In genomic region chr13:35739473-35739872, GRCm38 (mm10) we compare ENCODE assay signal across 26 mouse cellular contexts.
DNase-seq lines count a peak whose midpoint lies in the region; ATAC-seq and TF ChIP-seq lines count a peak whose summit lies in the region.
"Had no signal": no experiment of that assay in that cellular context is flagged by ENCODE, and none has a peak within 500 bp of the region (broad histone marks: within the 10 kb centered on the region; RNA-seq: fewer than 3 reads in every experiment).

No protein-coding gene starts in this region.

- H3K27me3 ChIP-seq in liver, embryonic 12.5 days (replicated peaks): no peaks in the 10 kb centered on the region; the same call in none of the 2 replicates
- H3K27me3 ChIP-seq: limb, embryonic 15.5 days had no signal

- no peak for TF ChIP-seq POLR2A in brain, embryonic 14.5 days (IDR thresholded peaks at IDR 0.05; ENCODE audit: borderline replicate concordance, extremely low read depth, insufficient read depth, insufficient read length, poor library complexity, severe bottlenecking)

- H3K4me1 ChIP-seq in liver, embryonic 12.5 days: peaks cover 37% of the 10 kb centered on the region

- ATAC-seq in liver, embryonic 12.5 days: no peak
- ATAC-seq: forebrain, embryonic 13.5 days; inflammation-experienced regulatory T-cells, adult 6 months; midbrain, embryonic 16.5 days had no signal

- H3K4me3 ChIP-seq in liver, embryonic 12.5 days: no peak overlapping the region
- H3K4me3 ChIP-seq: forebrain, embryonic 13.5 days had no signal

- peak overlapping the region; percentile 98 for H3K4me2 ChIP-seq in liver, embryonic 12.5 days

- H3K36me3 ChIP-seq in liver, embryonic 12.5 days: no peaks in the 10 kb centered on the region
- H3K36me3 ChIP-seq: heart, embryonic 12.5 days; hindbrain, embryonic 13.5 days; limb, embryonic 15.5 days had no signal

- no peak for TF ChIP-seq CTCF in brain, embryonic 14.5 days (IDR thresholded peaks at IDR 0.05; ENCODE audit: borderline replicate concordance, extremely low read depth, insufficient read depth, insufficient read length)

- peak overlapping the region; percentile 96; the same call in 1 of the 2 replicates for H3K27ac ChIP-seq in liver, embryonic 12.5 days
- H3K27ac ChIP-seq: forebrain, embryonic 13.5 days; hindbrain, embryonic 13.5 days; kidney, postnatal 0 days had no signal

- H3K9me3 ChIP-seq in liver, embryonic 12.5 days (replicated peaks): no peaks in the 10 kb centered on the region
- H3K9me3 ChIP-seq: forebrain, embryonic 13.5 days; heart, embryonic 12.5 days; hindbrain, embryonic 13.5 days; limb, embryonic 15.5 days; megakaryocyte, embryonic 14.5 days had no signal

- WGBS in liver, embryonic 12.5 days (ENCODE audit: insufficient replicate concordance): 54% methylated on average over 10 of the region's 10 CpGs

- no peak overlapping the region for H3K9ac ChIP-seq in liver, embryonic 12.5 days
- H3K9ac ChIP-seq: forebrain, embryonic 13.5 days; hindbrain, embryonic 13.5 days; limb, embryonic 15.5 days; lung, embryonic 14.5 days had no signal

- peak; percentile 14 for DNase-seq in embryo, embryonic 10 days (ENCODE audit: low spot score)
- no peak for DNase-seq in embryo, embryonic 9.5 days (ENCODE audit: extremely low spot score)
- DNase-seq in liver: no peak
- peak; percentile 14 for DNase-seq in retina, postnatal 1 day
- no peak for DNase-seq in retina, embryonic 14.5 days (ENCODE audit: low spot score)
- peak; percentile 15 for DNase-seq in brain, embryonic 14.5 days (ENCODE audit: low read depth)
- no peak for DNase-seq in right cerebral cortex, postnatal 25 days
- DNase-seq: adrenal gland, adult 2 months; cerebellum, adult 18-20 months; cerebellum, postnatal 25 days; embryo, embryonic 11 days; gastrocnemius, postnatal 10 days; heart, postnatal 14 days; kidney, adult 18-20 months; left cerebral cortex, postnatal 4 days; thymus, postnatal 14 days had no signal

Comparison
In these comparisons a context has a peak if more than half of its experiments do, and no peak if none do; other contexts are left out.
1. DNase-seq: peak in embryo, embryonic 10 days (single experiment), retina, postnatal 1 day (single experiment) and brain, embryonic 14.5 days (single experiment); none in embryo, embryonic 9.5 days (single experiment), liver (single experiment), retina, embryonic 14.5 days (single experiment) and right cerebral cortex, postnatal 25 days (single experiment).